Mouse (Mus musculus) CH12.LX (cell line): ENCODE results near the gene Pde11a. TPM values are rescaled to one million over a fixed set of nuclear protein-coding genes. Genes with fewer than 3 reads are reported as not detected.

Experiments
- DNase-seq: peaks from one replicate; pipeline ENCODE4 v3.0.0-alpha.2; 2013; ENCODE audit errors: extremely low read depth
- H3K27ac ChIP-seq: 2 replicates; pipeline ENCODE4 v1.5.1; 2012; ENCODE audit warnings: low read depth, mild to moderate bottlenecking, control low read depth, moderate library complexity; ENCODE audit not compliant: insufficient read depth
- H3K27me3 ChIP-seq: replicated peaks from 2 replicates; pipeline ENCODE3; 2012; ENCODE audit warnings: inconsistent platforms
- H3K36me3 ChIP-seq, 2 experiments: replicated peaks in 1 of 2; 2 replicates each; pipeline versions ENCODE3 to v1.6.1; 2012; ENCODE audit warnings: inconsistent platforms in 1 of 2, low read length in 1 of 2, mild to moderate bottlenecking in 1 of 2, mixed read lengths in 1 of 2, moderate library complexity in 1 of 2; ENCODE audit not compliant: control insufficient read depth in 1 of 2, insufficient read depth in 1 of 2
- H3K4me1 ChIP-seq, 2 experiments: 2 replicates each; pipeline ENCODE4 v1.6.1; 2012; ENCODE audit warnings: inconsistent platforms in 1 of 2, moderate library complexity in 1 of 2; ENCODE audit not compliant: insufficient read depth in 2 of 2, control insufficient read depth in 1 of 2
- H3K4me2 ChIP-seq: 2 replicates; pipeline ENCODE4 v1.6.1; 2012; ENCODE audit warnings: low read depth, mild to moderate bottlenecking, control low read depth; ENCODE audit not compliant: poor library complexity, insufficient read depth, severe bottlenecking
- H3K4me3 ChIP-seq, 3 experiments: fragments of 150-350 bp in 1 of 3; sonication (generic) in 1 of 3; replicated peaks in 1 of 3; 2 replicates each; pipeline versions ENCODE3 to v1.5.1; 2011 to 2012; ENCODE audit warnings: low read depth in 2 of 3, low read length in 2 of 3, mild to moderate bottlenecking in 2 of 3, moderate library complexity in 2 of 3, control low read depth in 1 of 3, improper control_type of control experiment in 1 of 3, inconsistent platforms in 1 of 3, mixed read lengths in 1 of 3; ENCODE audit not compliant: poor library complexity in 1 of 3
- H3K79me2 ChIP-seq: replicated peaks from 2 replicates; pipeline ENCODE4 v1.6.1; 2012; ENCODE audit warnings: mild to moderate bottlenecking, moderate library complexity; ENCODE audit not compliant: control insufficient read depth, poor library complexity, insufficient read depth, severe bottlenecking; ENCODE audit errors: extremely low read depth
- H3K9ac ChIP-seq: 2 replicates; pipeline ENCODE4 v1.6.1; 2012; ENCODE audit warnings: low read depth, mild to moderate bottlenecking, control low read depth, moderate library complexity; ENCODE audit not compliant: insufficient read depth
- H3K9me3 ChIP-seq: replicated peaks from 2 replicates; pipeline ENCODE3; 2012; ENCODE audit warnings: low read length, inconsistent platforms, mixed read lengths
- BHLHE40 ChIP-seq: IDR thresholded peaks from 2 replicates; pipeline ENCODE4 v1.6.1; 2011; ENCODE audit warnings: mild to moderate bottlenecking, low read depth, low read length, improper control_type of control experiment
- CHD1 ChIP-seq: IDR thresholded peaks from 2 replicates; pipeline ENCODE4 v1.6.1; 2012; ENCODE audit warnings: low read depth, low read length, improper control_type of control experiment, inconsistent platforms
- CHD2 ChIP-seq: IDR thresholded peaks from 2 replicates; pipeline ENCODE4 v1.6.1; 2011; ENCODE audit warnings: low read length, improper control_type of control experiment
- E2F4 ChIP-seq: IDR thresholded peaks from 2 replicates; pipeline ENCODE4 v1.6.1; 2011; ENCODE audit warnings: low read depth, low read length, improper control_type of control experiment; ENCODE audit not compliant: insufficient replicate concordance
- ELF1 ChIP-seq: IDR thresholded peaks from 2 replicates; pipeline ENCODE4 v1.6.1; 2014; ENCODE audit warnings: low read depth, mild to moderate bottlenecking, inconsistent platforms, low read length, improper control_type of control experiment
- ETS1 ChIP-seq: conservative IDR thresholded peaks from 2 replicates; pipeline ENCODE4 v1.6.1; 2012; ENCODE audit warnings: low read depth, mild to moderate bottlenecking, inconsistent platforms, low read length, improper control_type of control experiment, moderate library complexity
- JUN ChIP-seq: IDR thresholded peaks from 2 replicates; pipeline ENCODE4 v1.6.1; 2011; ENCODE audit warnings: low read depth, mild to moderate bottlenecking, low read length, improper control_type of control experiment, moderate library complexity; ENCODE audit not compliant: insufficient read depth
- KAT2A ChIP-seq: IDR thresholded peaks from 2 replicates; pipeline ENCODE4 v1.6.1; 2012; ENCODE audit warnings: low read length, improper control_type of control experiment, inconsistent platforms; ENCODE audit not compliant: insufficient replicate concordance
- MAX ChIP-seq: IDR thresholded peaks from 2 replicates; pipeline ENCODE4 v1.6.1; 2011; ENCODE audit warnings: low read length, improper control_type of control experiment
- MAZ ChIP-seq: IDR thresholded peaks from 2 replicates; pipeline ENCODE4 v1.6.1; 2012; ENCODE audit warnings: low read depth, mild to moderate bottlenecking, inconsistent platforms, low read length, improper control_type of control experiment, moderate library complexity
- MYC ChIP-seq: IDR thresholded peaks from 2 replicates; pipeline ENCODE4 v1.6.1; 2011; ENCODE audit warnings: low read depth, mild to moderate bottlenecking, improper control_type of control experiment, low read length
- NELFE ChIP-seq: IDR thresholded peaks from 2 replicates; pipeline ENCODE4 v1.6.1; 2011; ENCODE audit warnings: low read depth, low read length, improper control_type of control experiment
- NRF1 ChIP-seq: IDR thresholded peaks from 2 replicates; pipeline ENCODE4 v1.6.1; 2014; ENCODE audit warnings: low read depth, mild to moderate bottlenecking, inconsistent platforms, low read length, improper control_type of control experiment, moderate library complexity
- PAX5 ChIP-seq: IDR thresholded peaks from 2 replicates; pipeline ENCODE4 v1.6.1; 2012; ENCODE audit warnings: low read length, inconsistent platforms, mixed read lengths
- POLR2AphosphoS2 ChIP-seq: IDR thresholded peaks from 2 replicates; pipeline ENCODE4 v1.6.1; 2011; ENCODE audit warnings: low read depth, low read length, improper control_type of control experiment
- UBTF ChIP-seq: IDR thresholded peaks from 2 replicates; pipeline ENCODE4 v1.6.1; 2012; ENCODE audit warnings: low read depth, mild to moderate bottlenecking, inconsistent platforms, low read length, improper control_type of control experiment, moderate library complexity
- dilution Hi-C: fragments of 300-500 bp; cut with MboI; formaldehyde crosslinking; loops from 2 replicates; pipeline ENCODE4 v1.14.3; 2020; ENCODE audit warnings: low sequenced_read_pairs; ENCODE audit not compliant: extremely low pct_unique_long_range_greater_than_20kb, extremely low pct_ligation_motif_present
- in situ Hi-C: fragments of 300-500 bp; cut with MboI; formaldehyde crosslinking; loops from 3 replicates; pipeline ENCODE4 v1.14.3; 2019; ENCODE audit warnings: low sequenced_read_pairs, low pct_ligation_motif_present, low pct_unique_long_range_greater_than_20kb, mixed read lengths
- polyA plus RNA-seq: library from polyadenylated mRNA; unstranded; fragments of >175 nt; gene quantifications from 2 replicates; pipeline ENCODE4 v1.2.1, GENCODE M21; 2012; ENCODE audit warnings: low read depth; ENCODE audit not compliant: insufficient read length
- total RNA-seq, 2 experiments: library from RNA; depleted of rRNA; stranded (reverse); fragments of 300-350 nt in 1 of 2; fragments of >200 nt in 1 of 2; gene quantifications; 2 replicates each; pipeline ENCODE4 v1.2.3; 2012 to 2014

The Pde11a gene
- total and polyA plus RNA-seq, 3 experiments = 0.14 to 0.38 (median 0.21) TPM

GRCm38 (mm10) chr2:76053748-76054331 is 284.7 kb downstream of the Pde11a start:
- in situ Hi-C loops (no loop called here), dilution Hi-C loops (no loop called here)
- no peaks in the 10 kb centered on the region for H3K79me2 ChIP-seq
- no peak overlapping the region for H3K4me3 ChIP-seq
- TF ChIP-seq CHD1 (no peak), E2F4 (no peak), CHD2 (no peak), BHLHE40 (no peak), NELFE (no peak), MAX (no peak), PAX5 (no peak), KAT2A (no peak), POLR2AphosphoS2 (no peak)
- no peak overlapping the region for H3K9ac ChIP-seq
- no peaks in the 10 kb centered on the region for H3K27me3 ChIP-seq
- H3K4me2 ChIP-seq = no peak overlapping the region
- H3K36me3 ChIP-seq = no peaks in the 10 kb centered on the region
- H3K4me1 ChIP-seq = peaks cover 4 to 11% of the 10 kb centered on the region in 2 experiments; a peak in 3 of 4 replicates
- DNase-seq = no peak
- H3K27ac ChIP-seq = no peak overlapping the region
- H3K9me3 ChIP-seq = no peaks in the 10 kb centered on the region

GRCm38 (mm10) chr2:76052897-76053505 is 285.6 kb downstream of the Pde11a start:
- no peak for DNase-seq
- TF ChIP-seq UBTF (no peak), MAZ (no peak), ETS1 (no peak), E2F4 (no peak), ELF1 (no peak), NRF1 (no peak), KAT2A (no peak), MYC (no peak), JUN (no peak)
- Histone ChIP-seq H3K4me3 (no peak overlapping the region), H3K27ac (no peak overlapping the region), H3K4me1 (peaks cover 4 to 14% of the 10 kb centered on the region in 2 experiments; a peak in 3 of 4 replicates), H3K4me2 (no peak overlapping the region), H3K9me3 (no peaks in the 10 kb centered on the region), H3K36me3 (no peaks in the 10 kb centered on the region), H3K9ac (no peak overlapping the region), H3K79me2 (no peaks in the 10 kb centered on the region), H3K27me3 (no peaks in the 10 kb centered on the region)
- dilution Hi-C loops = no loop called here
- in situ Hi-C loops = no loop called here
